Mouse (Mus musculus) right cerebral cortex, postnatal 25 days (tissue): ENCODE data around the gene Ehd2.
A peak's percentile ranks its signal among the peaks of the same experiment; 100 is the strongest.

Experiments used
- DNase-seq: peaks from one replicate; pipeline ENCODE4 v3.0.0; 2022

Ehd2 gene

DNA sequence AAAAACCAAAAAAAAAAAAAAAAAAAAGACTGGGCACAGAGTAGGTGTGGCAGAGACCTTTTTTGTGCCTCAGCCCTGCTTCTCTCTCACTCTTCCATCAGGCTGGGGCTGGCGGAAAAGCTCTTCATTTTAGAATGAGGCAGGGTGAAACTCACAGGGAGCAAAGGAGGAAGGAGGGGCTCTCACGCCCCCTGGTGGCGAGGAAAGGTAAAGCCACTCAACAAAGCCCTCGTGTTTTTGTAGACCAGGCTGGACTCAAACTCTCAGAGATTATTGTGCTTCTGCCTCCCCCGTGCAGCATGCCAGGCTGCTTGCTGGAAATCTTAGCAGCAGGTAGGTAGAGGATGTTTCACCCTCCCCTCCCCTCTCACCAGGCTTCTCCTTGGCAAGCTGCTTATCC is 7.3 kb upstream of the Ehd2 start:
- DNase-seq = peak; percentile 57

DNA sequence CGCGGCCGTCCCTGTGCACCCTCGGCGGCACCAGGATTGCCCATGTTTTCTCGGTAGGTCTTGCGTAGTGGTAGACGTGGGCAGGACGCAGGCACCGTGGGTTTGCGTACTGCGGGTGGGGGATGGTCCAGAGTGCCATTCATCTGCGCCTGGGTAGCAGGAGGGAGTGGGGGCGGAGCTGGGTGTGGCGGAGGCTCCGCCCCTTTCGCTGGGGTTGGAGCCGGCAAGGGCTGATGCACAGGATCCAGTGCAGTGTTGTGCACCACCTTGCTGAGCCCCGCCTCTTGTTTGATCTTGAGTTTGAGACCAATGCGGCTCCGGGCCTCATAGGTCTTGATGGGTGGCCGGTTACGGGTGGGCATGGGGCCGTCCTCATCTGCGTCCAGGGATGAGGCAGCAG is 4.9 kb upstream of the Ehd2 start:
- no peak for DNase-seq

DNA sequence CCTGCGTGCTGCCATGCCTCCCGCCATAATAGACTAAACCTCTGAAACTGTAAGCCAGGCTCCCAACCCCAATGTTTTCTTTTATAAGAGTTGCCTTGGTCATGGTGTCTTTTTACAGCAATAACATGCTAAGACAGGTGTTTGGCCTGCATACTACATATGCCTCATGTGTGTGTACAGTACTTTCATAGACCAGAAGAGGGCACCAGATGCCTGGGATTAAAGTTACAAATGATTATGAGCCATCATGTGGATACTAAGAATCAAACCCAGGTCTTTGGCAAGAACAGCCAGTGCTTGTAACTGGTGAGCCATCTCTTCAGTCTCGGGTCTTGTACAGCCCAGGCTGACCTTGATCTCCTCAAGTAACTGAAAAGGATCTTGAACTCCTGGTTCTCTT is 2.3 kb upstream of the Ehd2 start:
- no peak for DNase-seq

DNA sequence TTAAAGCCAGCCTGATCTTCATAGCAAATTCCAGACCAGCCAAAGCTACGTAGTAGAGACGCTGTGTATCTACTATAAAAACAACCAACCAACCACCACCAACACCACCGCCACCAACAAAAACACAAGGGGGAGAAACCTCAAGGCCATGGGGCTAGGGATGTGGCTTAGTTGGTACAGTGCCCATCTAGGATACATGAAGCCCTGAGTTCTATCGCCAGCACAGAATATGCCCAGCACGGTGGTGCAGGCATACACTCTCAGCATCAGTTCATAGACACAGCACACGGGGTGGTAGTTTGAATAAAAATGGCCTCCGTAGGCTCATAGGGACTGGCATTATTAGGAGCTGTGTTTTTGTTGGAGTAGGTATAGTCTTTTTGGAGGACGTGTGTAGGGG is 955 bp upstream of the Ehd2 start:
- no peak for DNase-seq

DNA sequence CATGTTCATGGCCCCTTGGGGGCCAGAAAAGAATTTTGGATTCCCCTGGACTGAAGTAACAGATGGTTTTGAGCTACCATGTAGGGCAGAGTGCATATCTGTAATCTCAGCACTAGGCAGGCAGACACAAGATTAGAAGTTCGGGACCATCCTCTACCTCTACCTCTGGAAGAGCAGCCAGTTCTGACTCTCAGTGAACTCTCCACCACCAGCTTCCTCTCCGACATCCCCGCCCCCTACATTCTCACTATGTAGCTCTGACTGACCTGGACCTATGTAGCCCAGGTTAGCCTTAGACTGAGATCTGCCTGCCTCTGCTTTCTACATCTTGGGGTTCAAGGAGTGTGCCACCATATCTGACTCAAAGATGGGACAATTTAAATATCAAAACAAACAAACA is 878 bp downstream of the Ehd2 start:
- DNase-seq = no peak

DNA sequence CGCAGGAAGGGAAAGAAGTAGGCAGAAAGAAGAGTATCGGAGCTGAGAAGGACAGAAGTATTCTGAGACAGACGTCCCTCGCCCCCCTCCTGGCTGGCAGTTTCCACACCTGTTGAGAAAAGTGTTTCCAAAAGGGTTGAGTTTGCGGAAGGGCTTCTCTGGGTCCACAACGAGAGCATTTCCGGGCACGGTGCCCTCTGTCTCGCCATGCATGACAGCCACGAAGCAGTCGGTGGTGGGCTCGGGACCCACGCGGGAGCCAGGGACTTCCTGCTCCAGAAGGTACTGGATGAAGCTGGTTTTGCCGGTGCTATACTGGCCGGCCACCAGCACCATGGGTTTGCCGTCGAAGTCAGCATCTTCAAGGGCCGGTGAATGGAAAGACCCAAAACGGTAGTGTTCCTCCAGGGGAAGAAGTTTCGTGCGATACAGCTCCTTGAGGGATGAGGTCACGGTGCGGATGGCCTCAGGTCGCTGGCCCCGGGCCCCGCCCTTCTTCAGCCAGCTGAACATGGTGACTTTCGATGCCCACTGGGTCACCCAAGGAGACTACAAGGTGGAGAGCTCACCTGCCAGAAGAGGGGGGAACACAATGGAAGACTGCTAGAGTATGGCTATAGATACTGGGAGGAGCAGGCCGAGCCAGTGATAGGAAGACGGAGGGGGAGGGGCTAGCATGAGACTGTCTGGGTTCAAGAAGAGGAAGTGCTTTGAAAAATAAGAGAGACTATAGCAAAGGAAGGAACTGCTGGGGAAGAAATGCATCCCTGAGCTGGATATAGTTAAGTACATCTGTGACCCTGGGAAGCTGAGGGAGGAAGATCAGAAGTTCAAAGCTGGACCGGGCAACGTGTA is 3.3 kb downstream of the Ehd2 start:
- DNase-seq = no peak

DNA sequence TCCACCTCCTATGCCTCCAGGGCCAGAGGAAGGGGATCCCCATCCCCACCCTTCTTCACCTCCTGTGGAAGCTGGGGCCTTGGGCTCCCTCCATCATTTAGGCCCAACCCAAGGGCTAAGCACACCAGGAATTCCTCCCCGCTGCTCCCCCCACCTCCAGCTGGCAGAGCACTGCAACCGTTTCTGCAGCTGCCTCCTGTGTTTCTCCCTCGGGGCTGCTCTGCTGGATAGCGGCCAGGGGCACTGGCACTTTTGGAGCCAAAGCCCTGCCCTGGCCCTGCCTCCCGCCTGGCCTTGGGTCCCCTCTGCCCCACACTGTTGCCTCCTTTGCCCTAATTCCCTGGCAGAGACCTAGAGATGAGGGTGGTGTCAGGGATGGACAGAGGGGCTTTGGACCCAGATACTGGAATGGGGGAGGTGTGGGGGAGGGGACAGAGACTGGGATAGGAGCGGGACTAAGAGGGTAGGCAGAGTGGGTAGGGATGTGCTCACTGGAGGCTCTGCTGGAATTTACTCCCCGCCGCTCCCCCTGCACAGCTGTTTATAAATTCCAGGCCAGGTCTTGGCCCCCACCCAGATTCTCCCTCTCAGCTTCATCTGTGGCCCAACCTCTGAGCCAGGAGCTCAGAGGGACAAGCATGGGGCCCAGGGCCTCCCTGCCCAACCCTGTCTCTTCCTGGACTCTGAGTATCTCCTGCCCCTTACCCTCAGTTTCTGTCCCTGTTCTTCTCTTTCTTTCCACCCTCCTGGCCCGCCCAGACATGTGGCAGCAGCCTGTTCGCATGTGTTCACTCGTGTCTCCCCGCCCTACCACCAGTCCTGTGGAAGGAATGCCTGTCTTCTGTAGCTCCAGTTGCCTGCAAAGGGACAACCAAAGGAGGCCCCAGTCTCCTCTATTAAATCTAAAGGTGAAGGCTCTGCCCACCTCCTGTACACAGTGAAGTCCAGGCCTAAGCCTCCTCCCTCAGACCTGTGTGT is 4.8 kb downstream of the Ehd2 start:
- DNase-seq = peak; percentile 42

DNA sequence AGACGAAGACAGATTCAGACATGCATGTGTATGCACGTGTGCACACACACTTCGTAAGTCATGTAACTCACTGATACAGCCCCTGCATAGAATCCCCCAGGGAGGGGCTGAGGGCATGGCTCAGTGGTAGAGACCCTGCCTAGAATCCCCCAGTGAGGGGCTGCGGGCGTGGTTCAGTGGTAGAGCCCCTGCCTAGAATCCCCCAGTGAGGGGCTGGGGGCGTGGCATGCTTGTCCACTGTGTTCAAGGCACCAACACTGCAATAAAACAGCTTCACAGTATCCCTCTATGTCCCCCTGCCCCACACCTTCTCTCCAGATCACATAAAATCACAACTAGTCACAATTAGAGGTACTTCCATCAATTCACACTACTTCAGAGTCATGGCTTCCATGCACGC is 5.6 kb downstream of the Ehd2 start:
- DNase-seq = no peak

DNA sequence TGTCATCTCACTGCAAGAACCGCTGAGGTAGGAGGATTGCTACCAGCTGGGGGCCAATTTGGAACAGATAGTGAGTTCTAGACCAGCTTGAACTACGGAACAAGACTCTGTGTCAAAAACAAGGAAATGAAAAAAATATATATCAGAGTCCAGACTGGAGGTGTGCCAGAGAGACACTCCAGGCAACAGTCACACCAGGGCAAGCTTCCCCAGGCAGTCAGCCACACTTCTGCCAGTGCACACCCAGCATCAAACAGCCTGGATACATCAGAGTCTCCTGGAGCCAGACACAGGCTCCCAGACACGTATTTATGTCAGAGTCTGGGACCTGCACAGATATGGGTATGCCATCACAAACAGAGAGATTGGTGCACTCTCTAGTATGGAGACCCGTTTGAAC is 6.1 kb downstream of the Ehd2 start:
- DNase-seq = no peak

DNA sequence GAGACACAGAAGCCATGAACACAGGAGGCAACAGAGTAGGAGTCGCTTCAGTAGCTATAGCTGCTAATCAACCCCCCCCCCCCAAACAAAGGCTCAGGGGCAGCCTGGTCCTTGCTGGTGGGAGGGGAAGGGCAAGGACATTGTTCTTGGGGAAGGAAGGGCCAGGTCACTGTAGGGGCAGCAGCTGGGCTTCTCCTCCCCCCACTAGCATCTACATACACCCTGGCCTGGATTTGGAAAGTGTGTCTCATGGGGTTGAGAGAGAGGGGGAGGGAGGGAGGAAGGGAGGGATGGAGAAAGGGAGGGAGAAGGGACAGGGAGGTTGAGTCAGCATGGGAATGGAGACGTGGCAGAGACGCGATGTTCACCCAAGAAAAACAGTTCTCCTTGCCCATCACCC is 6.7 kb downstream of the Ehd2 start:
- no peak for DNase-seq

DNA sequence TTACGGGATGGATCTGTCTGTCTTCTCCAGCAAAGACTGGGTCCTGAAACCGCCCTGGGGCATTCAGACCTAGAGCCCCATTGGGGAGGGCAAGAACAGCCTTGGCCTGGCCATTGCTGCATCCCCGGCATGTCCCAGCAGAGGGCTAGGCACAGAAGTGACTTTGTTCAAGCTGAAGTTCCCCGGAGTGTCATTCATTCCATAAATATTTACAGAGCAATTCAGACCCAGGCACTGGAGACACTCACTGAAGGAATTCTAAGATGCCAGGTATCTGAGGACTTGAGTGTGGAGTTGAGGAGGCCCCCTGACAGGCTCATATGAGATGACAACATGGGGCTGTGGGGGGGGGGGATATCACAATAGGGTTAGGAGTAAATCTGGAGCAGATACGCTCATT is 11.2 kb downstream of the Ehd2 start:
- no peak for DNase-seq

DNA sequence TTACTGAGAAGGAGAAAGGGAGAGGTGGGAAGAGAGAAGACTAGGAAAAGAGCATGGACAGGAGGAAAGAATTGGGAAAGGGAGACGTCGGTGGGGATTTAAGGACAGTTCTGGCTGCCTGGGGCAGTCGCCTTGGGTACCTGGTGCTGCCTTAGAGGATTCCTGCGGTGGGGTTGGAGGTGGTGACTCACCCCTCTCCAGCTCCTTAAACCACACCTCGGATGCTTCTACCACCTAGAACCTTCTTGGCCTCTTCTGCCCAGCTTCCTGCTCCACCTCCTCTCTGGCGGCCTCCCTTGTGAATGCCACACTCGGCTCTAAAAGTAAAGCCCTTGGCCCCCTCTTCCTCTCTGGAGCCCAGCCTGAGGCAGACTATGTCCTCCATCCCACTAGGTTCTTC is 11.9 kb downstream of the Ehd2 start:
- DNase-seq = no peak

DNA sequence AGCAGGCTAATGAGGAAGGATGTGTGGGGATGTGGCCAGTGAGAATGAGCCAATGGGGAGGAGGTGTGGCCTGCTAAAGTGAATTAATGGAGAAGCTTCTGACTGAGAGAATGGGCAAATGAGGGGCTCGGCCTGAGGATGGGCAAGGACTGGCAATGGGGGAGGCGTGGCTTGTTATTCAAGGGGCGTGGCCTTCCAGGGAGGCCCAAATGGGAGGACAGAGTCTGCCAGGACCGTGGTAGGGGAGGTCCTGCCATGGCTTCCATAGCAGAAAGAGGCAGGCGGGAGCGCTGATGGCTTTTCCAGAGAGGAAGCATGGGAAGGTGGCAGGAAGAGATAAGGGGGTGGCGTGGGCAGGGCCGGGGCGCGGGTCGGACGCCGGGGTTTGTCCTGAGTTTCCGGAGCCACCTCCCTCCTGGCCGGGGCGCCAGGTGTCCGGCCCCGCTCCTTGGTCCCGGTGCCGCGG is 12.4 kb downstream of the Ehd2 start:
- no peak for DNase-seq

DNA sequence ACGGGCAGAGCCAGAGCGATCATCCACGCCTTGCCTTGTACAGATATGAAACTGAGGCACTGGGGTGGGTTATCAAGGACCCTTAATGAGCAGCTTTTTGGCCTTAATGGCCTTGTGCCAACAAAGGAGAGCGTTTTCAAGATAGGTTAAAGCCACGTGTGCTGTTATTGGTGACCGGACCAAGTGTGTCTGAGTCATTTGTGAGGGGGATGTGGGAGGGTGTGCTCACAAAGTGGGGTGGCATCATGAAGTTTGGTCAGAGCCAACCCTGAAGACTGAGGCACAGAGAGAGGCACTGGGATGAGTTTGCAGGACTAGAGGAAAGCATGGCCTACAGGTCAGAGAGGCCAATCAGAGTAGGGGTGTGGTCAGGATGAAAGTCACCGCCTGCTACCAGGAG is 12.9 kb downstream of the Ehd2 start:
- no peak for DNase-seq

DNA sequence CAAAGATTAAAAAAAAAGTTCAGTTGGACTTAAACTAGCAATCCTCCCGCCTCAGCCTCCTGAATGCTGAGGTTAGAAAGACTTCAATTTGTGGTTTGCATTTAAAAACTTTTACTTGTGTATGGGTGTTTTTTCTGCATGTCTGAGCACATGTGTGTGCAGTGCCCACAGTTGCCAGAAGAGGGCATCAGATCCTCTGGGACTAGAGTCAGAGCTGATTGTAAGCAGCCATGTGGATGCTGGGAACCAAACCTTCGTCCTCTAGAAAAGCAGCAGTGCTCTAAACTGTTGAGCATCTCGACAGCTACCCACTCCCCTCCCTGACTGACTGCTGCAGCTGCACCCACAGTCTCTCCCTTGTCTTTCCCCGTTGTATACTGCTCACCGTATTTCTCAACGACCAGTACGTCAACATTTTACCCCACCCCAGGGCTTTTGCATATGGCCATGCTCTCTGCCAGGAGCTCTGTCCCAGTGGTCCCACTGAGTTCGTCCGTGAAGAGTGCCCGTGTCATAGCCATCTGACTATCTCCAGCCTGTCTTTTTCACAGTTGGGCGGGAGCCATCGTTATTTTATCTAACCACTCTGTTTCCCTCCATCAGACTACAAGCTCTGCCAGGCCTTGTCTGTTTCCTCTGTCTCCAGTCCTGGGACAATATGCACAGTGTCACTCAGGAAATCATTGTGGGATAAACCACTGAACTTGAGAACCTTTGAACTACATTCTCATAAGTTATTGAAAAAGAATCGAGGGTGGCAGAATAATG is 13.9 kb downstream of the Ehd2 start:
- no peak for DNase-seq

DNA sequence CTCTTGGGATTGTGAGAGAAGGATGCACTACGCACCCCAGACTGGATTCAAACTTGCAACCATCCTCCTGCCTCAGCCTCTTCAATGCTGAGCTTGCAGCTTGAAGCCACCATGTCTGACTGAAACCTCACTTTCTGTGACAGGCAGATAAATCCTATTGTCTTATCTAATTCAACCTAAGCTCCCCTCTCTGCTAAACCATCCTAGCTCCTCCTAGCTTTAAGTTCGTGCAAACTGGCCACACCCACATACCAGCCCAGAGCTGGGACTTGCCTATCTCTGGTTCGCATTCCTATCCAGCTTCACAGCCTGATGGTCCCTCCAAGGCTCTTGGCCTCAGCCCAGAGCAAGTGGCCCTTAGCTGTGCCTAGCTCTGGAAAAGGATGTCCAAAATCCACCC is 15.0 kb downstream of the Ehd2 start:
- DNase-seq = no peak

DNA sequence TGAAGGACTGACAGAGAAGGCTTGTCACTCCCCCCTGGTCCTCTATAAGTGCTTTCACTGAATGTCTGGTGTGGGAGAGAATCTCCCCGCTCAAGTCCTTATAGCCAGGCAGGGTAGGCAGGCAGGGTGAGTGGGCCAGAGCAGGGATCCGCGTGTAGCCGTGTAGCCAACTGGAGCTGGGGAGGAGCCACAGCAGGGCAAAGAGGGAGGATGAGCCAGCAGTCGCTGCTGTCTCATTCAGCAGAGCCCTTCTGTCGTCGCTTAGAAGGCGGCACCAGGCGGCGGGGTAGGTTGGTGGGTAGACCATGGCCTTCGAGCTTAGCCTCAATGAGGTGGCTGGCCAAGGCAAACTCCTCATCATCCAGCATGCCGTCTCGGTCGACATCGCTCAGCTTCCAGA is 17.4 kb downstream of the Ehd2 start:
- no peak for DNase-seq

DNA sequence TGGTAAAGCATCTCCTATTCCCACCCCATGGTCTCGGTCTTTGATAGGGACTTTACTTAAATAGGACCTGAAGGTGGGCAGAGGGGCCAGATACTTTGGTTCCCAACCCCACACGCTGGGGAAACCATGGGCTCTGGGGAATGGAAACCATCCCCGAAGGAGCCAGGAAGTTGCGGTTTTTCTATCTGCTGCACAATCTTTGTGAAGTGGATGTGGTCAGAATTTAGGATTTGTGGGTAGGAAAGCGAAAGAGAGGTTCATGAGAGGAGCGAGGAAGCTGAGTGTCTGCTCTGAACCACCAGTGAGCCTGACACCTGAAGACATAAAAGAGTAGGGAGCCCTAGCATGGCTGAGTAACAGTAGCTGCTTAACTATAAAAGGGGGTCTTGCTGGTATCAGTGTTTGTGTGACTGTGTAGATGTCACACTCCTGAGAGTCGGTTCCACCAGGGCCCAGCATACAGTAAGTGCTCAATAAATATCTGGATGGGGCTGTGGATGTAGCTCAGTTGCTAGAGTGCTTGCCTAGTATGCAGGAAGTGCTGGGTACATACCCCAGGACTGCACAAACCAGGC is 18.1 kb downstream of the Ehd2 start:
- DNase-seq = no peak

DNA sequence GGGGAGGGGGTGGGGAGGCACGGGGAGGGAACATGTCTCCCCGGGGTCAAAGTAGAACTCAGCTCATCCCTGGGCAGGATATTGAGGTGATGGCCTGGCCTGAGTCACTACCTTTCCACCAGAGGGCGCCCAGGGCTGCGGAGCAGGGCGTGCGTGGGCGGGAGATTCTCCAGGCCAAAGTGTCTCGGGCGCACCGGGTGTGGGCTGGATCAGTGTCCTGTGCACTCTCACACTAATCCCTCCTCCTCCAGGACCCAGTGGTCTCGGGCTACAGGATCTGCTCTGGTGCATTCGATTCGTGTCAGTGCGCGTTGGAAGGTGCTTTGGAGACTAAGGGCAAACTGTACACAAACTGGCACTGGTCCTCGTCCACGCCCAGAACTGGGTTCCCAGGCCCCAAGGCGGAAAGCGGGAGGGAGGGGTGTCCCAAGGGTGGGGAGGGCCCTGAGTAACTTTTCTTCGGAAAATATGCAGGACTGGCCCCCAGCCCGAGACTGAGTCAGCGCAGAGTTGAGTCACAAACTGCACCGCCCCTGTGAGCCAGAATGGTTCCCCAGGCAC is 18.9 kb downstream of the Ehd2 start:
- peak; percentile 61 for DNase-seq

DNA sequence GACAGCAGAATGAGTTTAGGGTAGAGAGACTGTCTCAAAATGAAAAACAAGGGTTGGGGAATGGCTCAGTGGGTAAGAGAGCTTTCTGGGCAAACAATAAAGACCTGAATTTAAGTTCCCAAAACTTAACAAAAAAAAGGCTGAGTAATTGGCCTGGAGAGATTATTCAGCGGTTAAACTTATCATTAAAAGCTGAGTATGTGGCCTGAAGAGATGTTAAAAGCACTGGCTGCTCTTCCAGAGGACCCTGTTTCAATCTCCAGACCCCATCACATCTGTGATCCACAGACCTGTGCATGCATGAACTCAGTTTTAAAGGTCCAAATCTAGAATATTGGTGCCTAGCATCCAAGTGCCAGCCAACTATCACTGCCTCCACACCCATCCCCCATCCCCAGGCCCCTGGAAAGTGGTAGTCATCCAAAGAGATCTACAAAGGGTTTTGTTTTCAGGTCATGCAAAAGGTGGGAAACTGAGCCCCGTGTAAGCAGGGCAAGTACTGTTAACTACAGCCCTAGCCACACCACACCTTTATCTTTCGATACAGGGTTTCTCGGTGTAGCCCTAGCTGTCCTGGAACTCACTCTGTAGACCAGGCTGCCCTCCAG is 19.6 kb downstream of the Ehd2 start:
- no peak for DNase-seq

DNA sequence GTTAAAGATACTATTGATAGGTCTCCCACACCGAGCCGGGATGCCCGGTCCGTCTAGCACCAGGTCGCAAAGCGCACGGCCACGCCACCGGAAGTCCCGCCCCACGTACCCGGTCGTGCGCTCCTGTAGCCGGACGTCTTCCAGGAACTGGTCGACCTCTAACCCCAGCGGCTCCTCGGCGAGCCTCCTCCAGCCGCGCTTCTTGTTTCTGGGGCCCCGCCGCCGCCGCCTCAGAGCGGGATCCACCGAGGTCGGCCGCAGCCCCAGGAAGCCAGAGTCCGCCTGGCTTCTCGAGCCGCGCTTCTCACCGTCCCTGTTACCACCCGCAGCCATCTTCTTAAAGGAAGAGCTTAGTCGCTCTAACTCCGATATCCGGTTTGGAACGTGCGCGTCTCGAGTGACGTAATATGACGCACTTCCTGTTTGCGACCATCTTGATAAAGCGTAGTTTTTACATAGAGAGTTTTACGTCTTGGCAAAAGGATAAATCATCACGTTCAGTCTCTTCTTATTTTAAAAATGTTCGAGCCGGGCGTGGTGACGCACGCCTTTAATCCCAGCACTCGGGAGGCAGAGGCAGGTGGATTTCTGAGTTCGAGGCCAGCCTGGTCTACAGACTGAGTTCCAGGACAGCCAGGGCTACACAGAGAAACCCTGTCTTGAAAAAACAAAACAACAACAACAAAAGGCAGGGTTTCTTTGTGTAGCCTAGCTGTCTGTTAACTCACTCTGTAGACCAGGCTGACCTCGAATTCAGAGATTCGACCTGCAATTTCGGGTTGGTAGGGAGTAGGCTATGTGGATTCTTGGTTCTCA is 21.4 kb downstream of the Ehd2 start, which contains the start of gene Nop53:
Nop53 (minus strand) TSS at position 354 of the 816 bp plus-strand sequence.
- peak; percentile 95 for DNase-seq
